Mouse (Mus musculus): ENCODE data around the gene Cntn3. TPM values are rescaled to one million over a fixed set of nuclear protein-coding genes. Genes with fewer than 3 reads are reported as not detected.
"Not testable (repeated sequence)": the region's sequence is repeated elsewhere in the genome, so short reads cannot be mapped to it uniquely, and the experiment has no call there.

Cntn3 gene
- polyA plus RNA-seq (2015; fragmentation: Nextera tagmentation; extraction: Ambion mirVana) = 1.3 and 1.4 TPM in 2 replicates

- not testable (repeated sequence) for H3K9ac ChIP-seq (ENCODE audit: low read depth, low read length); H3K27me3 ChIP-seq (ENCODE audit: insufficient read depth, low read length); H3K4me3 ChIP-seq (replicated peaks; ENCODE audit: low read depth, low read length); H3K4me1 ChIP-seq (replicated peaks; ENCODE audit: insufficient read depth, low read length); H3K9me3 ChIP-seq (replicated peaks; ENCODE audit: low read length); ATAC-seq (replicated peaks; ENCODE audit: low FRiP score, low read depth); H3K27ac ChIP-seq; H3K4me2 ChIP-seq (ENCODE audit: low read length); DNase-seq (ENCODE audit: low spot score); H3K36me3 ChIP-seq (ENCODE audit: insufficient read depth, low read length)
- WGBS = 98% methylated on average over 4 of the region's 20 CpGs
Measured at GRCm38 (mm10) chr6:102573001-102573400, at the start of gene Cntn3. TSS of gene Cntn3 (minus strand) at chr6:102573101.

- no peaks in the 10 kb centered on the region for H3K4me1 ChIP-seq (replicated peaks; ENCODE audit: insufficient read depth, low read length)
- no peaks in the 10 kb centered on the region for H3K27me3 ChIP-seq (ENCODE audit: insufficient read depth, low read length)
- WGBS = 76% methylated on average over 2 of the region's 2 CpGs
- H3K36me3 ChIP-seq (ENCODE audit: insufficient read depth, low read length) = no peaks in the 10 kb centered on the region
- no peak overlapping the region for H3K4me2 ChIP-seq (ENCODE audit: low read length)
- ATAC-seq (replicated peaks; ENCODE audit: low FRiP score, low read depth) (no peak), DNase-seq (ENCODE audit: low spot score) (no peak)
- no peak overlapping the region for H3K4me3 ChIP-seq (replicated peaks; ENCODE audit: low read depth, low read length)
- no peak overlapping the region for H3K9ac ChIP-seq (ENCODE audit: low read depth, low read length)
- TF ChIP-seq CTCF (IDR thresholded peaks at IDR 0.05; ENCODE audit: low read depth) = no peak
- no peak overlapping the region for H3K27ac ChIP-seq
- H3K9me3 ChIP-seq (replicated peaks; ENCODE audit: low read length) = no peaks in the 10 kb centered on the region
Measured at GRCm38 (mm10) chr6:102600773-102601172, 27.9 kb upstream of the Cntn3 start.

DNA sequence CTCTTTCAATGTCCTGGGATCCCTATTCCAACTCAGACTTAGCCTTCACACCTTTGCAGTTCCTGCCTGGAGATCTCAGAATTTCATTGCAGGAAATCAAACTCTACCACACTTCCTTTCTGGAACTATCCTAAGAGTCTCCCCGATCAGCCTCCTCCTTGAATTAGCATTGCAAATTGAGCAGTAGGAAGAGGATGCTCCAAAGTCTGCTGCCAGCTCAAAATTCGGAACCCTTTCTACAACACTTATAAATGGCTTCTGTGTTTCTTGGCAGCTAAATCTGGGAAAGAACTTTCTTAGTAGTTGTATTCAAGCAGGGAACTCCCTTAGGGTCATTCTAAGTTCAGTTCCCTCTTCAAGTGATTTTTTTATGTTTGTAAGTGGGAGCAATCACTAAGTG lies 24.9 kb upstream of the Cntn3 start:
- 75% methylated on average over 2 of the region's 2 CpGs for WGBS
- ATAC-seq (replicated peaks; ENCODE audit: low FRiP score, low read depth) (no peak), DNase-seq (ENCODE audit: low spot score) (peak; percentile 1)
- no peaks in the 10 kb centered on the region for H3K36me3 ChIP-seq (ENCODE audit: insufficient read depth, low read length)
- H3K4me3 ChIP-seq (replicated peaks; ENCODE audit: low read depth, low read length) = no peak overlapping the region
- TF ChIP-seq CTCF (IDR thresholded peaks at IDR 0.05; ENCODE audit: low read depth) = no peak
- no peaks in the 10 kb centered on the region for H3K4me1 ChIP-seq (replicated peaks; ENCODE audit: insufficient read depth, low read length)
- no peak overlapping the region for H3K4me2 ChIP-seq (ENCODE audit: low read length)
- no peaks in the 10 kb centered on the region for H3K9me3 ChIP-seq (replicated peaks; ENCODE audit: low read length)
- no peak overlapping the region for H3K27ac ChIP-seq
- H3K27me3 ChIP-seq (ENCODE audit: insufficient read depth, low read length) = no peaks in the 10 kb centered on the region
- no peak overlapping the region for H3K9ac ChIP-seq (ENCODE audit: low read depth, low read length)

GRCm38 (mm10) chr6:102590151-102590550 lies 17.2 kb upstream of the Cntn3 start:
- Histone ChIP-seq H3K4me1 (replicated peaks; ENCODE audit: insufficient read depth, low read length) (no peaks in the 10 kb centered on the region), H3K36me3 (ENCODE audit: insufficient read depth, low read length) (no peaks in the 10 kb centered on the region), H3K9ac (ENCODE audit: low read depth, low read length) (no peak overlapping the region), H3K4me3 (replicated peaks; ENCODE audit: low read depth, low read length) (no peak overlapping the region), H3K27ac (no peak overlapping the region), H3K27me3 (ENCODE audit: insufficient read depth, low read length) (no peaks in the 10 kb centered on the region), H3K4me2 (ENCODE audit: low read length) (no peak overlapping the region), H3K9me3 (replicated peaks; ENCODE audit: low read length) (no peaks in the 10 kb centered on the region)
- ATAC-seq (replicated peaks; ENCODE audit: low FRiP score, low read depth) = no peak
- no peak; the same call in 1 of the 2 replicates for TF ChIP-seq CTCF (IDR thresholded peaks at IDR 0.05; ENCODE audit: low read depth)
- 91% methylated on average over 4 of the region's 4 CpGs for WGBS
- no peak for DNase-seq (ENCODE audit: low spot score)

- ATAC-seq (replicated peaks; ENCODE audit: low FRiP score, low read depth) = no peak
- 42% methylated on average over 4 of the region's 4 CpGs for WGBS
- no peak for DNase-seq (ENCODE audit: low spot score)
- TF ChIP-seq CTCF (IDR thresholded peaks at IDR 0.05; ENCODE audit: low read depth) = no peak
- Histone ChIP-seq H3K4me2 (ENCODE audit: low read length) (no peak overlapping the region), H3K9me3 (replicated peaks; ENCODE audit: low read length) (no peaks in the 10 kb centered on the region), H3K9ac (ENCODE audit: low read depth, low read length) (no peak overlapping the region), H3K4me3 (replicated peaks; ENCODE audit: low read depth, low read length) (no peak overlapping the region), H3K36me3 (ENCODE audit: insufficient read depth, low read length) (no peaks in the 10 kb centered on the region), H3K4me1 (replicated peaks; ENCODE audit: insufficient read depth, low read length) (no peaks in the 10 kb centered on the region), H3K27me3 (ENCODE audit: insufficient read depth, low read length) (no peaks in the 10 kb centered on the region), H3K27ac (no peak overlapping the region)
Measured at GRCm38 (mm10) chr6:102589311-102589710, 16.4 kb upstream of the Cntn3 start.

DNA sequence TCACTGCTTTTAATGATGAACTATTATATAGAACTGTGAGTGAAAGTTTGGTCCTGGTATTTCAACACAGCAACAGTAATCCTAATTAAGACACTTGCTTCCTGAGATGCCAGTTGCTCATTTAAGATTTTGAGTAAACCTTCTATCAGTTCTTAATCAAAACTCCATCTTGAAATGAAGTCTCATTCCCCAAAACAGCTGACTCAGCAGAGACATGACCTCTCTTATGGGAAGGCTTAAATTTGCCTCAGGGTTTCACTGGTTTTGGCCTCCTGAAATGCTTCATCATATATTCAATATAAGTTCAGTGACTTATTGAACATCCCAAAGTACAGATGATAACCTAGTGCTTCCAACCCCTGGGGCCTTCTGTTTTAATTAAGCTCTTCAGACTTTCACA lies 13.2 kb upstream of the Cntn3 start:
- Histone ChIP-seq H3K27me3 (ENCODE audit: insufficient read depth, low read length) (no peaks in the 10 kb centered on the region), H3K9me3 (replicated peaks; ENCODE audit: low read length) (no peaks in the 10 kb centered on the region), H3K36me3 (ENCODE audit: insufficient read depth, low read length) (no peaks in the 10 kb centered on the region), H3K4me2 (ENCODE audit: low read length) (no peak overlapping the region), H3K9ac (ENCODE audit: low read depth, low read length) (no peak overlapping the region), H3K27ac (no peak overlapping the region), H3K4me3 (replicated peaks; ENCODE audit: low read depth, low read length) (no peak overlapping the region), H3K4me1 (replicated peaks; ENCODE audit: insufficient read depth, low read length) (no peaks in the 10 kb centered on the region)
- no peak for ATAC-seq (replicated peaks; ENCODE audit: low FRiP score, low read depth)
- TF ChIP-seq CTCF (IDR thresholded peaks at IDR 0.05; ENCODE audit: low read depth) = no peak
- DNase-seq (ENCODE audit: low spot score) = no peak

- DNase-seq (ENCODE audit: low spot score) (no peak), ATAC-seq (replicated peaks; ENCODE audit: low FRiP score, low read depth) (no peak)
- TF ChIP-seq CTCF (IDR thresholded peaks at IDR 0.05; ENCODE audit: low read depth) = no peak
- no peak overlapping the region for H3K4me2 ChIP-seq (ENCODE audit: low read length)
- no peaks in the 10 kb centered on the region for H3K9me3 ChIP-seq (replicated peaks; ENCODE audit: low read length)
- H3K27ac ChIP-seq = no peak overlapping the region
- H3K27me3 ChIP-seq (ENCODE audit: insufficient read depth, low read length) = no peaks in the 10 kb centered on the region
- no peaks in the 10 kb centered on the region for H3K36me3 ChIP-seq (ENCODE audit: insufficient read depth, low read length)
- WGBS = 80% methylated on average over 2 of the region's 2 CpGs
- H3K4me1 ChIP-seq (replicated peaks; ENCODE audit: insufficient read depth, low read length) = no peaks in the 10 kb centered on the region
- H3K4me3 ChIP-seq (replicated peaks; ENCODE audit: low read depth, low read length) = no peak overlapping the region
- H3K9ac ChIP-seq (ENCODE audit: low read depth, low read length) = no peak overlapping the region
Measured at GRCm38 (mm10) chr6:102583578-102583977, 10.7 kb upstream of the Cntn3 start.
